Mouse (Mus musculus) cerebellum, adult 2 months (tissue): ENCODE measurements around the gene Zfp771. TPM values are rescaled to one million over a fixed set of nuclear protein-coding genes. Genes with fewer than 3 reads are reported as not detected.

ENCODE experiments used
- DNase-seq, 2 experiments: peaks; one replicate each; pipeline ENCODE4 v3.0.0; 2021
- H3K27ac ChIP-seq: fragments of 200-500 bp; 2 replicates; pipeline ENCODE4 v1.5.1; 2012; ENCODE audit warnings: low read length, control low read depth, inconsistent platforms; ENCODE audit not compliant: insufficient read depth
- H3K27me3 ChIP-seq: fragments of 200-500 bp; 2 replicates; pipeline ENCODE4 v1.6.1; 2012; ENCODE audit warnings: inconsistent platforms, mild to moderate bottlenecking, low read length, moderate library complexity; ENCODE audit not compliant: control insufficient read depth, insufficient read depth
- H3K4me1 ChIP-seq: fragments of 200-500 bp; 2 replicates; pipeline ENCODE4 v1.6.1; 2011; ENCODE audit warnings: low read length; ENCODE audit not compliant: control insufficient read depth, insufficient read depth
- H3K4me3 ChIP-seq: fragments of 200-500 bp; replicated peaks from 2 replicates; pipeline ENCODE3; 2011; ENCODE audit warnings: mild to moderate bottlenecking, low read depth, low read length, control low read depth; ENCODE audit not compliant: insufficient read depth
- CTCF ChIP-seq: fragments of 200-500 bp; IDR thresholded peaks from 2 replicates; pipeline ENCODE4 v1.5.1; 2011; ENCODE audit warnings: low read depth, mild to moderate bottlenecking, control low read depth, low read length, moderate library complexity, borderline replicate concordance; ENCODE audit not compliant: insufficient read depth
- POLR2A ChIP-seq: fragments of 200-500 bp; IDR thresholded peaks from 2 replicates; pipeline ENCODE4 v1.6.1; 2011; ENCODE audit warnings: low read length, control low read depth, borderline replicate concordance; ENCODE audit not compliant: insufficient read depth
- WGBS: fragments of 180-500 bp; shearing (Covaris S2); methylation state at CpG from one replicate; pipeline ENCODE4 v1.1.7; 2018; 5-methylcytosine and 5-hydroxymethylcytosine counted together
- polyA plus RNA-seq: library from polyadenylated mRNA; depleted of rRNA; stranded (reverse); fragments of >200 nt; gene quantifications from 2 replicates; pipeline ENCODE4 v1.2.3, GENCODE M21; 2012

The Zfp771 gene
- polyA plus RNA-seq, 1 experiment, result 88.7 TPM

GRCm38 (mm10) chr7:127208553-127209438 lies 35.3 kb upstream of the Zfp771 start, which contains the start of gene Mylpf:
Gene Mylpf (plus strand): TSS chr7:127208890.
- WGBS, result under 1% methylated on average over 44 of the region's 44 CpGs
- peak within 1 kb of the TSS; percentile 75 for H3K4me3 ChIP-seq
- peaks cover 6% of the 10 kb centered on the region; the same call in 1 of the 2 replicates for H3K4me1 ChIP-seq
- H3K27ac ChIP-seq, result peak within 1 kb of the TSS; percentile 70; the same call in 1 of the 2 replicates
- no peaks in the 10 kb centered on the region for H3K27me3 ChIP-seq
- TF ChIP-seq CTCF (peak; percentile 31; the same call in 1 of the 2 replicates), POLR2A (peak; percentile 79)
- DNase-seq, result peak; percentile 88 to 99

DNA sequence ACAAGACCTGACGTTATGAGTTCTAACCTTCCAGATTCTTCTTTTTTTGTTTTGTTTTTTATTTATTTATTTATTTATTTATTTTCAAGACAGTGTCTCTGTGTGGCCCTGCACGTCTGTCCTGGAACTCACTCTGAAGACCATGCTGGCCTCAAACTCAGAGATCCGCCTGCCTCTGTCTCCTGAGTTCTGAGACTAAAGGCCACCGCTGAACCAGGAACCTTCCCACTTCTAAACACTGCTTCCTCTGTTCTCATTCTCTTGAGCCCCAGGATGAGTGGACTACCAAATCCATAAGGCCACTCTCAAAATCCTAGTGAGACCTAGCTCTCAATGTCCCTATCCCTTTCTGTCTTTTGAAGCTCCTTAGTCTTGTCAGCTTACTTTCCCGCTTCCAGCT lies 34.2 kb upstream of the Zfp771 start:
- 72% methylated on average over 5 of the region's 5 CpGs for WGBS
- Histone ChIP-seq H3K27me3 (no peaks in the 10 kb centered on the region), H3K4me3 (peak overlapping the region; percentile 3), H3K4me1 (peaks cover 6% of the 10 kb centered on the region; the same call in 1 of the 2 replicates), H3K27ac (peak overlapping the region; percentile 71; the same call in 1 of the 2 replicates)
- no peak for TF ChIP-seq CTCF
- TF ChIP-seq POLR2A, result no peak
- DNase-seq, result no peak

GRCm38 (mm10) chr7:127210266-127210665 lies 33.8 kb upstream of the Zfp771 start:
- no peak for DNase-seq
- H3K27me3 ChIP-seq, result no peaks in the 10 kb centered on the region
- TF ChIP-seq CTCF, result no peak
- TF ChIP-seq POLR2A, result no peak
- H3K4me1 ChIP-seq, result peaks cover 6% of the 10 kb centered on the region; the same call in 1 of the 2 replicates
- H3K27ac ChIP-seq, result 0 out of 2 replicates have a peak overlapping the region, but pooled peaks have one; percentile 71
- WGBS, result 26% methylated on average over 4 of the region's 4 CpGs
- H3K4me3 ChIP-seq, result no peak overlapping the region

GRCm38 (mm10) chr7:127211014-127211745 lies 32.9 kb upstream of the Zfp771 start:
- no peak for TF ChIP-seq POLR2A
- no peak for TF ChIP-seq CTCF
- WGBS, result 70% methylated on average over 5 of the region's 5 CpGs
- no peak overlapping the region for H3K4me3 ChIP-seq

GRCm38 (mm10) chr7:127212432-127213250 lies 31.4 kb upstream of the Zfp771 start:
- no peak overlapping the region for H3K4me3 ChIP-seq
- TF ChIP-seq POLR2A (no peak), CTCF (no peak)
- H3K27ac ChIP-seq, result no peak overlapping the region
- 89% methylated on average over 12 of the region's 12 CpGs for WGBS
- H3K27me3 ChIP-seq, result no peaks in the 10 kb centered on the region
- no peaks in the 10 kb centered on the region for H3K4me1 ChIP-seq
- DNase-seq, result no peak

More at GRCm38 (mm10) chr7:127211014-127211745, 32.9 kb upstream of the Zfp771 start:
- Histone ChIP-seq H3K27me3 (no peaks in the 10 kb centered on the region), H3K4me1 (0 out of 2 replicates have a peak, but pooled peaks cover 4% of the 10 kb centered on the region), H3K27ac (no peak overlapping the region)
- no peak for DNase-seq

GRCm38 (mm10) chr7:127213485-127213884 lies 30.6 kb upstream of the Zfp771 start:
- no peaks in the 10 kb centered on the region for H3K27me3 ChIP-seq
- no peak overlapping the region for H3K4me3 ChIP-seq
- no peaks in the 10 kb centered on the region for H3K4me1 ChIP-seq
- DNase-seq, result peak in 1 of 2 experiments; percentile 53
- TF ChIP-seq CTCF, result peak; percentile 61; the same call in 1 of the 2 replicates
- TF ChIP-seq POLR2A, result no peak
- no peak overlapping the region for H3K27ac ChIP-seq
- WGBS, result 29% methylated on average over 7 of the region's 7 CpGs

- H3K4me1 ChIP-seq, result no peaks in the 10 kb centered on the region
- no peak for DNase-seq
- no peaks in the 10 kb centered on the region for H3K27me3 ChIP-seq
- H3K27ac ChIP-seq, result no peak overlapping the region
- TF ChIP-seq POLR2A, result no peak
- TF ChIP-seq CTCF, result no peak
- H3K4me3 ChIP-seq, result no peak overlapping the region
- 59% methylated on average over 12 of the region's 12 CpGs for WGBS
Measured at GRCm38 (mm10) chr7:127213930-127214329, 30.1 kb upstream of the Zfp771 start.

DNA sequence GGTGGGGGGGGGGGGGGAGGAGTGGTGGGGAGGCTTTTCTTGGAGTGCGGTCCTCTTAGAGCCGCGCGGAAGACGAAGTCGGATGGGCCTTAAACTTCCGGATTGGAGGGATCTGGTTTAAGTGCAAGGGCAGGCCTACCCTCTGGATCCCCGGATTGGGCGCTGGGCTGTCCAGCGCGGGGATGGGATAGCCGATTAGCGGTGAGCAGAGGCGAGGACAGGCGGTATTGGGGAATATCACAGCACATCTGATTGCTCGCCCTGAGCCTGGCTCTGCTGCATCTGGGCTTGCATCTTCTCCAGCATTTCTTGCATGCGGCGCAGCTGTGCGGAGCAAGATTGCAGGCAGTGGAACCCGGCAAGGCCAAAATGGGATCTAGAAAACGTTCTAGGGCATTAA lies 29.6 kb upstream of the Zfp771 start:
- Histone ChIP-seq H3K27me3 (no peaks in the 10 kb centered on the region), H3K4me1 (no peaks in the 10 kb centered on the region), H3K27ac (no peak overlapping the region), H3K4me3 (peak overlapping the region; percentile 39)
- no peak for DNase-seq
- WGBS, result 59% methylated on average over 21 of the region's 21 CpGs
- no peak for TF ChIP-seq CTCF
- TF ChIP-seq POLR2A, result no peak
